Mouse (Mus musculus): Measurements from ENCODE around the gene Armc2. TPM values are rescaled to one million over a fixed set of nuclear protein-coding genes. Genes with fewer than 3 reads are reported as not detected.

Armc2 gene
- polyA plus RNA-seq, 1 experiment from 2014 or later = 1.4 TPM

DNA sequence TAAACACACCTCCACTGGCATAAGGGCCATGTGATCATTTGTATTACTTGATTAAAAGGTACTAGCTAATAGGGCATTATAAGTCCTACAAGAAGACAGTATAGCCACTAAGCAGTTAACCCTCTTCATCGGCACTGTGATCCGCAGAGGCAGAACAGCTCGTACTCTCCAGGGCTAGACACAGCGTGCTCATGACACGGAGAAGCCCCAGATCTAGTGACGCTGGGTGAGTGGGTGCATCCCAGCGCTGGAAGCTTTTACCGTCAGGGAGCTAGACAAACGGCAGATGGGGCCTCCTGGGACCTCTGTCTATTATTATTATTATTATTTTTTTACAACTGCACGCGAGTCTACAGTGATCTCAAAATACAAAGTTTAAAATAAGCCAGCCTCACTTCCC, 9.1 kb upstream of the Armc2 start:
- ATAC-seq (ENCODE audit: low FRiP score, low TSS enrichment) = no peak
- Histone ChIP-seq H3K4me2 (replicated peaks; ENCODE audit: low read depth, low read length) (peak overlapping the region; percentile 26), H3K27me3 (ENCODE audit: insufficient read depth, low read length) (no peaks in the 10 kb centered on the region), H3K27ac (ENCODE audit: low read length) (no peak overlapping the region), H3K9ac (replicated peaks; ENCODE audit: low read length) (no peak overlapping the region), H3K4me3 (ENCODE audit: low read length) (0 out of 2 replicates have a peak overlapping the region, but pooled peaks have one; percentile 4), H3K4me1 (ENCODE audit: insufficient read depth, low read length) (peaks cover 7% of the 10 kb centered on the region; the same call in 1 of the 2 replicates), H3K9me3 (ENCODE audit: low read length) (no peaks in the 10 kb centered on the region), H3K36me3 (ENCODE audit: insufficient read depth, low read length) (no peaks in the 10 kb centered on the region)
- 28% methylated on average over 11 of the region's 11 CpGs for WGBS

DNA sequence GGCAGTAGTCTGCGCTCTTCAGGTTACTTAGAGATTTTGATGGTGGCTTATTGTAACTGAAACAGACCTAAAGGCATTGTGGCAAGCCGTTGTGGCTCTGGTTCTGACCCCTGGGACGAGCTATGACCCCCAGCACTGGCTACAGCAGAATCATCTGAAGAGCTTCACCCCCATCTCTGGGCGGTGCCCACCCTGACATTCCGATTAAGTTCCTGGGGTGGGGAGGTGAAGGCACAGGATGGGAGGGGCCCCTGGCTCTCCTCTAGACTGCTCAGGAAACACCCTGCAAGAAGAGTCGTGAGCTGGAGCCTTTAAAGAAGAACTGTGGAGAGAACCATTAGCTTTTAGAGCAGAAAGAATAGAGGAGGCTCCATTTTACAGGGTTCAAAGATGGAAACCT, 6.2 kb upstream of the Armc2 start:
- Histone ChIP-seq H3K4me2 (replicated peaks; ENCODE audit: low read depth, low read length) (no peak overlapping the region), H3K36me3 (ENCODE audit: insufficient read depth, low read length) (no peaks in the 10 kb centered on the region), H3K27me3 (ENCODE audit: insufficient read depth, low read length) (no peaks in the 10 kb centered on the region), H3K4me3 (ENCODE audit: low read length) (no peak overlapping the region), H3K4me1 (ENCODE audit: insufficient read depth, low read length) (no peaks in the 10 kb centered on the region), H3K9ac (replicated peaks; ENCODE audit: low read length) (no peak overlapping the region), H3K27ac (ENCODE audit: low read length) (no peak overlapping the region), H3K9me3 (ENCODE audit: low read length) (no peaks in the 10 kb centered on the region)
- 70% methylated on average over 6 of the region's 6 CpGs for WGBS
- no peak for ATAC-seq (ENCODE audit: low FRiP score, low TSS enrichment)

DNA sequence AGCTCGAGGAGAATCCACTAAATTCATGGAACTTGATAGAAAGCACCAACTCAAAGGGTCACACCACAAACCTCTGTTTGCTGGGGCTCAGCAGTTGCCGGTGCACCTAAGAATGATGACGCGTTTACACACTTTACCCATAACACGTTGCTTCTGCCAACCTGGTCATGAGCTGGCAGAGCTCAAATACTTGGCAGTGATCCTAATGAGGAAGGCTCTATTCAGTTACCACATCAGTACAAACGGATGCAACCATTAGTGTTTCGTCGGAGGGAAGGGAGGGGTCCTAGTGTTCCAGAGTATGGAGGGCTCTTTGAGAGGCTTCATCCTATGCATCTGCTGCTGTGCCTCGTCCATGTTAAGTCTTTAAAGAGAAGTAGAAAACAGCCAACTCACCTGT, 3.3 kb upstream of the Armc2 start:
- Histone ChIP-seq H3K4me1 (ENCODE audit: insufficient read depth, low read length) (peaks cover 8% of the 10 kb centered on the region; the same call in 1 of the 2 replicates), H3K9me3 (ENCODE audit: low read length) (no peaks in the 10 kb centered on the region), H3K9ac (replicated peaks; ENCODE audit: low read length) (no peak overlapping the region), H3K27ac (ENCODE audit: low read length) (no peak overlapping the region), H3K27me3 (ENCODE audit: insufficient read depth, low read length) (peaks cover 5% of the 10 kb centered on the region; the same call in 1 of the 2 replicates), H3K4me3 (ENCODE audit: low read length) (no peak overlapping the region), H3K36me3 (ENCODE audit: insufficient read depth, low read length) (no peaks in the 10 kb centered on the region), H3K4me2 (replicated peaks; ENCODE audit: low read depth, low read length) (no peak overlapping the region)
- ATAC-seq (ENCODE audit: low FRiP score, low TSS enrichment) = no peak
- WGBS = 79% methylated on average over 9 of the region's 9 CpGs

DNA sequence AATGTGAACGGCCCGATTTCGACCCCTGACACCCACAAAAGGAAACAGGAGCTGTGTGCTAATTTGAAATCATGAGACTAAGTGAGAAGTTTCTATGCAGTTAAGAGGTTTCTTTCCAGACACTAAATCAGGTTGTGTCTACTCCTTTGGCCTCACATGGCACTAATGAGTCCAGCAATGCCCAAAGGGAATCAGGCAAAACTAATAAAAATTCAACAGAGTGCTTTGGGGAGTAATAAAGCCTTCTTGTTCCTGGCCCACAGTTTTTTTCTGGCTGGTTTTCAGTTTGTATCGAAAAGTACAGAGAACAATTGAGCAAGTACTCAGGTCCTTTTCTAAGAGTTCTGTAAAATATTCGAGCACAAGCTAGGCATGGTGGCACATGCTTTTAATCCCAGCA, 4.2 kb downstream of the Armc2 start:
- peaks cover 5% of the 10 kb centered on the region; the same call in 1 of the 2 replicates for H3K27me3 ChIP-seq (ENCODE audit: insufficient read depth, low read length)
- peaks cover 8% of the 10 kb centered on the region; the same call in 1 of the 2 replicates for H3K4me1 ChIP-seq (ENCODE audit: insufficient read depth, low read length)
- H3K4me3 ChIP-seq (ENCODE audit: low read length) = no peak overlapping the region
- H3K9me3 ChIP-seq (ENCODE audit: low read length) = no peaks in the 10 kb centered on the region
- WGBS = 65% methylated on average over 5 of the region's 5 CpGs
- H3K4me2 ChIP-seq (replicated peaks; ENCODE audit: low read depth, low read length) = no peak overlapping the region
- no peaks in the 10 kb centered on the region for H3K36me3 ChIP-seq (ENCODE audit: insufficient read depth, low read length)
- ATAC-seq (ENCODE audit: low FRiP score, low TSS enrichment) = no peak
- H3K27ac ChIP-seq (ENCODE audit: low read length) = no peak overlapping the region
- H3K9ac ChIP-seq (replicated peaks; ENCODE audit: low read length) = no peak overlapping the region

DNA sequence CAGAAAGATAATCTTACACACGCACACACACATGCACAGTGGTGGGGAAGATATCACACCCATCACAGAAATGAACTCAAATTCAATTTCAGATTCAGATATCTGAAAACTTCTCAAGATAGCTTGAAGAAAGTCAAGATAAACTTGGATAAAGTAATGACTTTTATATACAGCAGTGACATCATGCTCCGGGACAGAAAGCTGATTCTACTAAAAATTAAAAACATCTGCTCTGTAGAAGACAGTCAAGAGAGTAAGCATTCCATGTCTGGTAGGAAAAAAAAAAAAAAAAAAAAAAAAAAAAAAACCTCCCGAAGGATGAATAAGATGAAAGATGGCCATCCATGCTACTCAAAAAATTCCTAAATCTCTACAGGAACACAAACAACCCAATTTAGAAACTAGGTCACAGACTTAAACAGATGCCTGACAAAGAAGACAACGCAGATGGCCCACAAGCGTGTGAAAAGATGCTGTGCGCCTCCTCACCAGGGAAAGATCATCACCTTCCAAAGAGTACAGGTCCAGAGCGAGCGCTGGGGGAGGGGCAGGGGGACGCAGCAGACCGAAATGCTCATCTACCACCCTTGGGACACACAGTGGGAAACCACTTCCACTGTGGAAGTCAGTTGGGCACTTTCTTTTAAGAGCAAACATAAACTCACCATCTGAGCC, 7.3 kb downstream of the Armc2 start:
- no peak overlapping the region for H3K9ac ChIP-seq (replicated peaks; ENCODE audit: low read length)
- H3K4me3 ChIP-seq (ENCODE audit: low read length) = no peak overlapping the region
- no peaks in the 10 kb centered on the region for H3K27me3 ChIP-seq (ENCODE audit: insufficient read depth, low read length)
- no peaks in the 10 kb centered on the region for H3K36me3 ChIP-seq (ENCODE audit: insufficient read depth, low read length)
- no peak for ATAC-seq (ENCODE audit: low FRiP score, low TSS enrichment)
- no peaks in the 10 kb centered on the region for H3K9me3 ChIP-seq (ENCODE audit: low read length)
- 89% methylated on average over 10 of the region's 10 CpGs for WGBS
- no peak overlapping the region for H3K4me2 ChIP-seq (replicated peaks; ENCODE audit: low read depth, low read length)
- H3K27ac ChIP-seq (ENCODE audit: low read length) = no peak overlapping the region
- H3K4me1 ChIP-seq (ENCODE audit: insufficient read depth, low read length) = no peaks in the 10 kb centered on the region

DNA sequence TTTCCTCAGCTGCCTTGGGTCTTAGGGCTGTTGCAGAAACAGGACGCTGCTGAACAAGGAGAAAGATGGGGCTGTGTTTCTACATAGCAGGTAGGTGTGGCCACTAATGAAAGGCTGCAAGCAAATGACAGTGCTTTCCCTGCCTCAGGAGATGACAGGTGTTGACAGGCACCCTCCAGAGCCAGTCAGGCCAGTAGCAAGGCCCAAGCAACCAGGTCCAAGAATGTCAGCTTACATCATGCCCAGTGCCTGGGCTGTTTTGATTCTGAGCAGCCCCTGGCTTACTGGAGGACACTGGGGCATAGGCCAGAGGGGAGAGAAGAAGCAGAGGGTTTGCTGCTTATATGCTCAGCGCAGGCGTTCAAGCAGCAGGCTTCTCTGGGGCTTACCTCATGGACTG, 13.0 kb downstream of the Armc2 start:
- H3K36me3 ChIP-seq (ENCODE audit: insufficient read depth, low read length) = no peaks in the 10 kb centered on the region
- no peak overlapping the region for H3K27ac ChIP-seq (ENCODE audit: low read length)
- H3K4me1 ChIP-seq (ENCODE audit: insufficient read depth, low read length) = no peaks in the 10 kb centered on the region
- WGBS = 76% methylated on average over 3 of the region's 3 CpGs
- no peak overlapping the region for H3K9ac ChIP-seq (replicated peaks; ENCODE audit: low read length)
- H3K27me3 ChIP-seq (ENCODE audit: insufficient read depth, low read length) = no peaks in the 10 kb centered on the region
- H3K4me2 ChIP-seq (replicated peaks; ENCODE audit: low read depth, low read length) = no peak overlapping the region
- no peaks in the 10 kb centered on the region for H3K9me3 ChIP-seq (ENCODE audit: low read length)
- no peak for ATAC-seq (ENCODE audit: low FRiP score, low TSS enrichment)
- no peak overlapping the region for H3K4me3 ChIP-seq (ENCODE audit: low read length)

DNA sequence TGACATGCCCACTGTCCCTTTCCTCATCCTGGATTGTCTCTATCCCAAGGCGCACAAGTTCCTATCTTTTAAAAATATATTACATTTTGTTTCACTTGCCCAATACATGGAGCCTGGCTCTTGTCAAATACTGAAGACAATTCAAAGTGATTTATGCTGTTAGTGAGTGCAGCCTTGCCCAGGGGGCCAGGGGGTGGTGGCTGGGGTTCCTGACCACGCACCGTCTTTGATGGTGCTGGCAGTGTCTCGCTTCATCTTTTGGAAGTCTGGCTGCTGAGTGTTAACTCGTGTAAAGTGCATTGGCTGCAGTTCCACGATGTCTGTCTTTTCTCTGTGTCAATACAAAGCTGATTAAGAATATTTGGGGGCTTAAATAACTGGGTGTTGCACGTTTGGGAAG, 13.6 kb downstream of the Armc2 start:
- no peaks in the 10 kb centered on the region for H3K27me3 ChIP-seq (ENCODE audit: insufficient read depth, low read length)
- no peaks in the 10 kb centered on the region for H3K9me3 ChIP-seq (ENCODE audit: low read length)
- no peaks in the 10 kb centered on the region for H3K4me1 ChIP-seq (ENCODE audit: insufficient read depth, low read length)
- H3K4me2 ChIP-seq (replicated peaks; ENCODE audit: low read depth, low read length) = no peak overlapping the region
- WGBS = 61% methylated on average over 7 of the region's 7 CpGs
- H3K4me3 ChIP-seq (ENCODE audit: low read length) = no peak overlapping the region
- H3K36me3 ChIP-seq (ENCODE audit: insufficient read depth, low read length) = no peaks in the 10 kb centered on the region
- H3K27ac ChIP-seq (ENCODE audit: low read length) = no peak overlapping the region
- no peak overlapping the region for H3K9ac ChIP-seq (replicated peaks; ENCODE audit: low read length)
- ATAC-seq (ENCODE audit: low FRiP score, low TSS enrichment) = no peak

DNA sequence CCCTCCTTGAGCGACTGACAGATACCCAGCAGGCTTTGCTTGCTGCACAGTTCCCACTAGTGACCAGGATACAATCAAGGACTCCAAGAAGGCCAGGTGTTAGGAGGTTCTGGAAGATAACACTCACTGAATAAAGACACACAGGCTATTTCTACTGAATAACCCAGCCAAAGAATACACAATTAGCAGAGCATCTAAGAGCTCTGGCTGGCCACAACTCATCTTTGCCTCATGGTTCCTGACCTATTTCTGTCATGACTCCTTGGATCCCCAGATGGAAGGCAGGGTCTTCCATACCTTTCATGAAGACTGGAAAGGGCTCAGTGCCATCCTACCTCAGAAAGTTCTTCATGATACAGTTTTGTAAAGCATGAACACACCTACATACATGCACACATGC, 14.2 kb downstream of the Armc2 start:
- Histone ChIP-seq H3K4me1 (ENCODE audit: insufficient read depth, low read length) (no peaks in the 10 kb centered on the region), H3K4me2 (replicated peaks; ENCODE audit: low read depth, low read length) (no peak overlapping the region), H3K27ac (ENCODE audit: low read length) (no peak overlapping the region), H3K4me3 (ENCODE audit: low read length) (no peak overlapping the region), H3K9me3 (ENCODE audit: low read length) (no peaks in the 10 kb centered on the region), H3K27me3 (ENCODE audit: insufficient read depth, low read length) (no peaks in the 10 kb centered on the region), H3K36me3 (ENCODE audit: insufficient read depth, low read length) (no peaks in the 10 kb centered on the region), H3K9ac (replicated peaks; ENCODE audit: low read length) (no peak overlapping the region)
- WGBS = 85% methylated on average over 1 of the region's 1 CpGs
- ATAC-seq (ENCODE audit: low FRiP score, low TSS enrichment) = no peak

DNA sequence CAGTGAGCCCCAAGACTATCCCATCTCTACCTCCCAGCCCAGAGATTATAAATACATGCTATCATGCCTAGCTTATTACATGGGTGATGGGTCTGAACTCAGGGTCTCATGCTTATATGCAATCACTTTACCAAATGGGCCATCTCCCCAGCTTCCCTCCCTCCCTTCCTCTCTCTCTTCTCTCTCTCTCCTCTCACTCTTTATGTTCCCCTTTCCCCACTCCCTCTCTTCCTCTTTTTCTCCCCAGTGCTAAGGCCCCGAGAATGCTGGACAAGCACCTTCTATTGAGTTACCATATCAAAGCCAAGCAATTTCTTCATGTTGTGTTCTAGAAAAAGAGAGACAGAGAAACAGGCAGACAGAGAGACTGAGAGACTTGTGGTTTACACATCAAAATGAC, 14.7 kb downstream of the Armc2 start:
- WGBS = 68% methylated on average over 1 of the region's 1 CpGs
- no peaks in the 10 kb centered on the region for H3K27me3 ChIP-seq (ENCODE audit: insufficient read depth, low read length)
- no peak overlapping the region for H3K4me3 ChIP-seq (ENCODE audit: low read length)
- no peaks in the 10 kb centered on the region for H3K4me1 ChIP-seq (ENCODE audit: insufficient read depth, low read length)
- H3K9ac ChIP-seq (replicated peaks; ENCODE audit: low read length) = no peak overlapping the region
- no peak for ATAC-seq (ENCODE audit: low FRiP score, low TSS enrichment)
- no peaks in the 10 kb centered on the region for H3K9me3 ChIP-seq (ENCODE audit: low read length)
- no peak overlapping the region for H3K27ac ChIP-seq (ENCODE audit: low read length)
- no peak overlapping the region for H3K4me2 ChIP-seq (replicated peaks; ENCODE audit: low read depth, low read length)
- H3K36me3 ChIP-seq (ENCODE audit: insufficient read depth, low read length) = no peaks in the 10 kb centered on the region

DNA sequence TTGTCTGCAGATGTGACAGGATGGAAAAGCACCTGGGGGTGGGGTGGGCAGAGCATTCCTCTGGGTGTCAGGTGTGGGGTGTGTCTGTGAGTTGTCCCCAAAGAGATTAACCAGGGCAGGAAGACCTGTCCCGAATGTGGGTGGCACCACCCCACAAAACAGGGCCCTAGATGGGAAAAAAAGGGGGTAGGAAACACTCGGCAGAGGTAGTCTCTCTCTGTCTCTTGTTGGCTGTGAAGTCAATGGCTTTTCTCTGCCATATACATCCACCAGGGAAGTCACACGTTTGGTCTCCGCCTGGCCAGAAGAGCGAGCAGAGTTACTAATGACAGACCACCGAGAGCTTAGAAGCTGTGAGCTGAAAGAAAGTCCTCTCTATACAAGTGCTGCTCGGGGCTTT, 15.8 kb downstream of the Armc2 start:
- Histone ChIP-seq H3K9ac (replicated peaks; ENCODE audit: low read length) (no peak overlapping the region), H3K4me3 (ENCODE audit: low read length) (no peak overlapping the region), H3K9me3 (ENCODE audit: low read length) (no peaks in the 10 kb centered on the region), H3K4me2 (replicated peaks; ENCODE audit: low read depth, low read length) (no peak overlapping the region), H3K27ac (ENCODE audit: low read length) (no peak overlapping the region), H3K4me1 (ENCODE audit: insufficient read depth, low read length) (no peaks in the 10 kb centered on the region), H3K27me3 (ENCODE audit: insufficient read depth, low read length) (no peaks in the 10 kb centered on the region), H3K36me3 (ENCODE audit: insufficient read depth, low read length) (no peaks in the 10 kb centered on the region)
- WGBS = 53% methylated on average over 7 of the region's 7 CpGs
- no peak for ATAC-seq (ENCODE audit: low FRiP score, low TSS enrichment)
